Mouse (Mus musculus) adrenal gland, adult (tissue): ENCODE data around the gene Tagap1.
"Not testable (repeated sequence)": the region's sequence is repeated elsewhere in the genome, so short reads cannot be mapped to it uniquely, and the experiment has no call there.

Experiments used
- DNase-seq, 2 experiments: peaks; one replicate each; pipeline ENCODE4 v3.0.0; 2022 to 2023; ENCODE audit warnings: low spot score in 1 of 2; ENCODE audit not compliant: inconsistent age in 2 of 2

Gene Tagap1

DNA sequence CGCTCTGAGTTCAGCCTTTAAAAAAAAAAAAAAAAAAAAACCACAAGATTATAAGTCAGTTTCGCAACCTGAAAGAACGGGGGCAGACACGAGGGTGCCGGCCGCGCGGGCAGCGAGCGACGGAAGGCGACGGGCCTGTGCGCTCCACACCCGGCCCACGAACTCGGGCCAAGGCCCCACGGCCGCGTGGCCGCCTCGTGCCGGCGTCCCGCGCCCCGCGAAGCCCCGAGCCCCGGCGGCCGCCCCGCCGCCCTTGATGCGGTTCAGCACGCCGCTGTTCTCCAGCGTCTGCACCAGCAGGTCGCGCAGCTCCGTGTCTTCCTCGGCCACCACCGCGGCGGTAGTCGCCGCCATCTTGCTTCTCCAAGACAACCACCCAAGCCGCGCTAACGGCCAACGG is at the start of gene Tagap1:
Gene Tagap1 (minus strand): TSS at position 381 of the 400 bp plus-strand sequence.
- peak; percentile 76 to 90 for DNase-seq

DNA sequence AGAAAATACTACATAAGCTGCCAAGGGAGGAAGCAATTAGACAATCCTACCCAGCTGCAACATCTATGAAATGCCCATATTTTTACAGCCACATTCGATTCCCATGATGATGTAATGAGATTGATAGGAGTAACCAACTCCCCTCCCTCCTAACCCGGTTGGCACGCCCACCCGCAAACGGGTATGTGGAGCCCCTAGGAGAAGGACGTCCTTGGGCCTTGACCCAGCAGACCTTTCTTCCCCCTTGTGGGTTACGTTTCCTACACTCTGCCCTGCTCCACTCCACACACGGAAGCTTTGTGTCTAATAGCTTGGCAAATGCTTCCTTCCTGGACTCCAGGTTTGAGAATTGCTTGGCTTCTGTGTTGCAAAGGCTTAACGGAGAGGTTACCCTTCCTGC is 48.9 kb upstream of the Tagap1 start:
- not testable (repeated sequence) for DNase-seq

DNA sequence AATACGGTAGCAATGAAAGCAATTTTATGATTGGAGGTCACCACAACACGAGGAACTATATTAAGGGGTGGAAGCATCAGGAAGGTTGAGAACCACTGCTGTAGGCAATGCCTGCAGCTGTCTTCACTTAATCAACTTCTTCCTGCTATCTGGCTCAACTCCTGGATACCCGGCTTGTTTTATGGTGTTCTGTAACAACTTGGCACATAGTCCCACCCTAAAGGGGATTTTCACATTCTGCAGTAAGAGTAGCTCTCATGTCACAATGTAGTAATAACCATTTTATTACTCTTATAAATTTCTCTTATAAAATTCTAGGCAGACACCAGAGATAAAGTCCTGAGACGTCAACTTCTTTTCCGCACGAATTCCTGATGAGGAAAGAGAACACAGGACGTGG is 48.5 kb upstream of the Tagap1 start:
- not testable (repeated sequence) for DNase-seq

GRCm38 (mm10) chr17:7008885-7009284 is 47.9 kb upstream of the Tagap1 start:
- DNase-seq: not testable (repeated sequence)

- DNase-seq: peak in 1 of 2 experiments; percentile 63
Measured at GRCm38 (mm10) chr17:7005646-7006045, 44.7 kb upstream of the Tagap1 start.

DNA sequence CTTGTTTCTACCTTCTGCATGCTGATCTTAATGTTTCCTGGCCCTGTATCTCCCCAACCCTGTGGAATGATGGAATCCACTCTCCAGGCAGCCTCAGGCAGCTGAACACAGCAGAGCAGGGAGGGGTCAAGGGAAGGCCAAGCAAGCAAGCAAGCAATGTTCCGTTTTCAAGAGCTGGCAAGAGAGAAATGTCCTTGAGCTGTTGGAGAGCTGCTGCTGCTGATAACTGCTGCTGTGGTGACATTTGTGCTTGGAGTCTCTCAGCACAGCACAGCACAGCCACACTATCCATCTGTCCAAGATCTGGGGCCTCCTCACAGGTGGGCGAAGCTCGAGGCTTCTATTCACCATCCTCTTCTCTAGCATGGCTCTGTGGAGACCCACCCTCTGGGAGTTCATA is 42.4 kb upstream of the Tagap1 start:
- DNase-seq: not testable (repeated sequence)

- peak in 1 of 2 experiments; percentile 57 for DNase-seq
Measured at GRCm38 (mm10) chr17:7001790-7002585, 41.0 kb upstream of the Tagap1 start.

- DNase-seq: not testable (repeated sequence)
Measured at GRCm38 (mm10) chr17:6997778-6998490, 37.0 kb upstream of the Tagap1 start.

- peak in 1 of 2 experiments; percentile 19 for DNase-seq
Measured at GRCm38 (mm10) chr17:6996826-6997225, 35.9 kb upstream of the Tagap1 start.

DNA sequence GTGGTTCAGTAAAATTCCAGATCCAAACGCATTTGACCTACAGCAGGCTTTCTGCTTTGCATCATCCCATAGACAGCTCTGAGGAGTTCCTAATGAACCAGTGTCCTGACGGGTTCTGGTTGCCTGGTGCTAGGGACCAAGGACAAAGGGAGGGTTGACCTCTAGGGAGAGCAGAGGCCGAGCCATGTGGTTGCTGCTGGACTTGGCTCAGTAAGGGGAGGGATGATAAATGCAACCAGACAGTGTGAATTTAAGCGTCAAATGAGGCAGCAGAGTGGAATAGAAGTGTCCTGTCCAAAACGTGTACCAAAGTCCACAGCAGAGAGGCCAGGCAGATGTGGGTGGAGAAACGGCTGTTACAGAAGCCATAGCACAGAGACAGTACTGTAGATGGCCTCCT is 34.5 kb upstream of the Tagap1 start:
- not testable (repeated sequence) for DNase-seq

DNA sequence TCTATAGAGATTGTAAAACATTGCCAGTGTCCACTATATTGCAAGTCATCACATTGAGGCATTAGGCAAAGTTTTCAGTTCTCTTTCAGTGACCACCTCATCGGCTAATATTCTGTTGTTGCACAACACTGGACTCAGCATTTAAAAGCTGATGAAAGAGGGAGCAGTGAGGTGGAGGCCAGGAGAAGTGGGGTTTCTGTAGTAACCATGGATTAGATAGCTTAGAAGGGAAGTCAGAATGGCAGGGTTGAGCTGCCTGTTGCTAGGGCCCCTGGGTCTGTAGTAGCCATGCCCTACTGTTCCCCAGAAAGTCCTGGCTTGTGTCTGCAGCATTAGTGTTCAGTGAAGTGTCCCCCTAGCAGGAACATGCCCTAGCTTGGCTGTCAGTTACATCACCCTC is 25.2 kb upstream of the Tagap1 start:
- peak in 1 of 2 experiments; percentile 21 for DNase-seq

- DNase-seq: peak in 1 of 2 experiments; percentile 75
Measured at GRCm38 (mm10) chr17:6980144-6980543, 19.2 kb upstream of the Tagap1 start.

DNA sequence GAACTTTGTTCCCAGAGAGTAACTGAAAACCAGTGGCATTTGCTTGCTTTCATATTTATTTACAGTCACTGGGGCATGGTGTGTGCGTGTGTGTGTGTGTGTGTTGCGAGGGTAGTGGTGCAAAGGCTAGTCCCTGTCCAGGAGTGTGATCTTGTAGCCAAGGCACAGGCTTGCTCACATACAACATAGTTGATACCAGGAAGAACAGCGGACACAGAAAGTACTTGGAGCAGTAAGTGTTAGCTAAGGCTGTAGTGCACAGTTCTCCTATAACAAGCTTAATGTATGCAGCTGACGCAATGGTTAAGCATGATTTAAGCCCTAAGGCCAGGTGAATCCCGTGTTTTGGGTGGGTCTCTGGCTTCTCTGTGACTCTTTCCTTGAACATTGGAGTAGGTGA is 18.4 kb upstream of the Tagap1 start:
- peak in 1 of 2 experiments; percentile 67 for DNase-seq

- peak; percentile 88 to 95 for DNase-seq
Measured at GRCm38 (mm10) chr17:6978287-6979248, 17.6 kb upstream of the Tagap1 start, which contains the start of gene Gm49721. Gene Gm49721, plus strand, starts transcription at chr17:6978904.

DNA sequence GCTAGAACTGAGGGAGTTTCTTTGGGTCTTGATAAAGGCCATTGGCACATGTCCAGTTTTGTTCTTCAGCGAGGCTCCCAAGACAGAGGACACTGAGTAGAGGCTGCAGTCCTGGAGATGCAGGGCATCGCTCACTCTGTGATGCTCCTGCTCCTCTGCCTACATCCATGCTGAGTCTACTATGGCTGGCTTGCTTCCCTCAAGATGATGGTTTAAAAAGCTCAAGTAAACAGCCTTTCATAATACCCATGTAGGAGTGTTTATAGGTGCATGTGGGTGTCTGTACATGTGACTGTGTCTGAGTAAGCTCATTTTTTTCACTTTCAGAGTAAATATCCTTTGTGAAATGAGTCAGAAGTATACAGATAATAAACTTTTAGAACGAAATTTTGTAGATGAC is 14.0 kb upstream of the Tagap1 start:
- not testable (repeated sequence) for DNase-seq

DNA sequence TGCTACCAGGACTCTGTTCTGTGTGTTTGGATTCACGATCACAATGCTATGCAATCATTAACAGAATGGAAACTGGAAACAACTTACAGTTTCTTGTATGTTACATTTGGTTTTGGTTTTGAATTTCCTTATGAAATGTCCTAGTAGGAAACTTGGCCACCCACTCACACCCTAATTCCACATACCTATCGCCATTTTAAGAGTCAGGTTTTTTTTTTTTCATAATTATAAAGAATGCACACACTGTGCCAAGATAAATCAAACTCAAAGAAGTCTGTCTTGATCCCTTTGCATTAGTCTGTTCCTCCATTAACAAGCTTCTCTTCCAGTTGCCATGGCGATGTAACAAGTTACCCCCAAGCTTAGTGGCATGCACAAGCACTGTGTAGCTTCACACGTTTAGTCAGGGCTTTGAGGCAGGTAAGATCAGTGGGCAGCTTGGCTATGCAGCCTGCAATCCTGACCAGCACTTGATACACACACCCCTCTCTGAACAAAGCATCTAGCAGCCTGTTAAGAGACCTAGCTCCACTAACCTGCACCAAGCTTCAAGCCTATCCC is 12.0 kb upstream of the Tagap1 start:
- DNase-seq: not testable (repeated sequence)

DNA sequence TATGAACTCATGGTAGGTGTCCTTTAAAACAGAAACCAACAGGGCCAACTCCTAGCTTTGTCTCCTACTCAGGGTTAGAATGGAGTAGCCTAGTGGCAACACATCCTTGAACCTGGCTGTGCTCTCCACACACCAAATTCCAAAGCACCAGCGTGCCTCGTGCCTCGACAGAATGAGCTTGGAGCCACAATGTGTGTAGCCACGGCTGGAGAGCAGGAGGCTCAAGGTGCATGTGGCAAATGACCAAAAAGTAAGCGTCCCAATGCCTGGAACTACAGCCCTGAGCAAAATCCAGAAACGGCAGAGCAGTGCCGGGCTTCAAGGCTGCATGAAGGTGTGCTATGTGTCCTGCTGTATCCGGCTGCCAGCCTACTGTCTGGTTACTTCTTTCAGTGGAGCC is 10.3 kb upstream of the Tagap1 start:
- DNase-seq: not testable (repeated sequence)

DNA sequence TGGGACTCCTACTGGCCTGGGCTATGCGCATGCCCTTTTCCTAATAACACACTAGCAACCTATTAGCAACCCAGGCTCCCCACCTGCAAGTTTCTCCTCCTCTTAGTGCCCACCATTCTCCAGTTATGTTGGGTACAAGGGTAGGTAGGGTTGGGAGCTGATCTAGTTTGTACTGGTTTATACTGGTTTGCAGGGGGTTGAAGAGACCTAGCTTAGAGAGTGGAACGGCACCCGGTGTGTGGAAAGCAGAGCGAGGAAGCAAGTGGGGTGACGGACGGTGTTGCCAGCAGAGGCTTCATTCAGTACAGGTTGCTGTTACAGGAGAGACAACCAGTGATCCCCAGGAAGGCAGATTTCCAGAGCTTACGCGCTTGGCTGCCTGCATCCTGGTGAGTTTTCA is 9.4 kb upstream of the Tagap1 start, which contains the start of gene Rnaset2b:
Gene Rnaset2b (plus strand): TSS at position 301 of the 400 bp plus-strand sequence.
- DNase-seq: not testable (repeated sequence)

- DNase-seq: not testable (repeated sequence)
Measured at GRCm38 (mm10) chr17:6967673-6968072, 6.7 kb upstream of the Tagap1 start.

DNA sequence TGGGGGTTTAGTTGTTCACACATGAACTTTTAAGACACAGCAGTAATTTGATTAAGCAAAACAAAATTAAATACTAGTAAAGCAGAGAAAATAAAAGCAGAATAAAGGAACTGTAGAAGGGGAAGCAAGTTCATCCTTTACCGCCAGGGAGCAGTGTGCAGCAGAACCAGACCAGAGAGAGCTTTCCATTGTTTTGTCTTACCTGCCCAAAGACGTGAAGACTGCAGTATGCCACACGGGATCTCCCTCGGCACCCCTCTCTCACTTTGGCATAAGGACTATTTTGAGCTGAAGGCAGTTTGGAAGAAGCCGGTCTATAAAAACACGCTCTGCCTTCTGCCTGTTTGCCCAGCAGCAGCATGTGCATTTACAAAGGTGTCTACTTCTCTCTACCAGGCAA is 4.4 kb upstream of the Tagap1 start:
- peak in 1 of 2 experiments; percentile 65 for DNase-seq
